Mouse (Mus musculus) forebrain, embryonic 13.5 days (tissue): Measurements from ENCODE around the gene Gucy2c. TPM values are rescaled to one million over a fixed set of nuclear protein-coding genes. Genes with fewer than 3 reads are reported as not detected.

Experiments
- ATAC-seq: fragments of 200-750 bp; cut with Nextera tagmentation; 2 replicates; pipeline ENCODE4 v1.8.0; 2017
- H3K27ac ChIP-seq: fragments of 300-500 bp; sonication (generic); 2 replicates; pipeline ENCODE4 v1.5.1; 2015; ENCODE audit warnings: inconsistent platforms, mild to moderate bottlenecking, moderate library complexity
- H3K27me3 ChIP-seq: fragments of 300-500 bp; sonication (generic); 2 replicates; pipeline ENCODE4 v1.6.1; 2015; ENCODE audit warnings: mild to moderate bottlenecking, inconsistent platforms
- H3K36me3 ChIP-seq: fragments of 300-500 bp; sonication (generic); 2 replicates; pipeline ENCODE4 v1.6.1; 2015; ENCODE audit warnings: mild to moderate bottlenecking, inconsistent platforms; ENCODE audit not compliant: poor library complexity, severe bottlenecking
- H3K4me1 ChIP-seq: fragments of 300-500 bp; sonication (generic); 2 replicates; pipeline ENCODE4 v1.6.1; 2015; ENCODE audit warnings: inconsistent platforms
- H3K4me2 ChIP-seq: fragments of 300-500 bp; sonication (generic); 2 replicates; pipeline ENCODE4 v1.6.1; 2015; ENCODE audit warnings: inconsistent platforms, mild to moderate bottlenecking, moderate library complexity
- H3K4me3 ChIP-seq: fragments of 300-500 bp; sonication (generic); 2 replicates; pipeline ENCODE4 v1.5.1; 2015; ENCODE audit warnings: mild to moderate bottlenecking, inconsistent platforms
- H3K9ac ChIP-seq: fragments of 300-500 bp; sonication (generic); 2 replicates; pipeline ENCODE4 v1.6.1; 2015; ENCODE audit warnings: mild to moderate bottlenecking, inconsistent platforms
- H3K9me3 ChIP-seq: fragments of 300-500 bp; sonication (generic); replicated peaks from 2 replicates; pipeline ENCODE4 v1.6.1; 2016; ENCODE audit warnings: inconsistent platforms
- WGBS: fragments of 180-500 bp; shearing (Covaris S2); methylation state at CpG from one replicate; pipeline ENCODE4 v1.1.7; 2015; 5-methylcytosine and 5-hydroxymethylcytosine counted together
- polyA plus RNA-seq: library from polyadenylated mRNA; unstranded; fragments of >200 nt; fragmentation: Nextera tagmentation; extraction: Ambion mirVana; gene quantifications from 2 replicates; pipeline ENCODE4 v1.2.1, GENCODE M21; 2015

The Gucy2c gene
- polyA plus RNA-seq, 1 experiment from 2014 or later: 0.13 TPM

GRCm38 (mm10) chr6:136811196-136811595 lies 29.6 kb upstream of the Gucy2c start:
- Histone ChIP-seq H3K27ac (no peak overlapping the region), H3K36me3 (peaks cover 48% of the 10 kb centered on the region), H3K27me3 (no peaks in the 10 kb centered on the region), H3K4me2 (no peak overlapping the region), H3K4me1 (peaks cover 16% of the 10 kb centered on the region), H3K9me3 (no peaks in the 10 kb centered on the region), H3K9ac (no peak overlapping the region), H3K4me3 (no peak overlapping the region)
- ATAC-seq: no peak
- WGBS: 92% methylated on average over 10 of the region's 10 CpGs

GRCm38 (mm10) chr6:136809673-136810072 lies 28.1 kb upstream of the Gucy2c start:
- ATAC-seq: no peak
- Histone ChIP-seq H3K4me3 (peak overlapping the region; percentile 84; the same call in 1 of the 2 replicates), H3K27me3 (no peaks in the 10 kb centered on the region), H3K36me3 (peaks cover 34% of the 10 kb centered on the region), H3K4me2 (peak overlapping the region; percentile 98), H3K9me3 (no peaks in the 10 kb centered on the region), H3K9ac (no peak overlapping the region), H3K27ac (no peak overlapping the region), H3K4me1 (peaks cover 20% of the 10 kb centered on the region)
- 88% methylated on average over 13 of the region's 13 CpGs for WGBS

GRCm38 (mm10) chr6:136809077-136809476 lies 27.5 kb upstream of the Gucy2c start:
- no peaks in the 10 kb centered on the region for H3K9me3 ChIP-seq
- peak overlapping the region; percentile 81 for H3K9ac ChIP-seq
- ATAC-seq: no peak
- peak overlapping the region; percentile 98 for H3K4me2 ChIP-seq
- H3K36me3 ChIP-seq: peaks cover 28% of the 10 kb centered on the region
- peaks cover 21% of the 10 kb centered on the region for H3K4me1 ChIP-seq
- WGBS: 41% methylated on average over 14 of the region's 14 CpGs
- no peaks in the 10 kb centered on the region for H3K27me3 ChIP-seq
- H3K4me3 ChIP-seq: peak overlapping the region; percentile 84
- H3K27ac ChIP-seq: no peak overlapping the region

- under 1% methylated on average over 28 of the region's 28 CpGs for WGBS
- H3K27ac ChIP-seq: no peak overlapping the region; the same call in 1 of the 2 replicates
These were observed 27.1 kb upstream of the Gucy2c start for GRCm38 (mm10) chr6:136808631-136809046.

GRCm38 (mm10) chr6:136808014-136808417 lies 26.5 kb upstream of the Gucy2c start, which contains the start of gene H2afj:
Gene H2afj (plus strand): TSS chr6:136808244.
- peak within 1 kb of the TSS; percentile 81 for H3K9ac ChIP-seq
- peaks cover 27% of the 10 kb centered on the region for H3K4me1 ChIP-seq
- no peaks in the 10 kb centered on the region for H3K9me3 ChIP-seq
- peak within 1 kb of the TSS; percentile 98 for H3K4me2 ChIP-seq
- peak; percentile 89 for ATAC-seq
- no peak within 1 kb of the TSS; the same call in 1 of the 2 replicates for H3K27ac ChIP-seq
- under 1% methylated on average over 34 of the region's 34 CpGs for WGBS
- peaks cover 19% of the 10 kb centered on the region for H3K36me3 ChIP-seq
- peak within 1 kb of the TSS; percentile 84 for H3K4me3 ChIP-seq
- no peaks in the 10 kb centered on the region for H3K27me3 ChIP-seq

More at GRCm38 (mm10) chr6:136808631-136809046, 27.1 kb upstream of the Gucy2c start:
- H3K4me2 ChIP-seq: peak overlapping the region; percentile 98
- H3K36me3 ChIP-seq: peaks cover 24% of the 10 kb centered on the region
- ATAC-seq: peak; percentile 2; the same call in 1 of the 2 replicates
- H3K4me3 ChIP-seq: peak overlapping the region; percentile 84
- no peaks in the 10 kb centered on the region for H3K27me3 ChIP-seq
- no peaks in the 10 kb centered on the region for H3K9me3 ChIP-seq
- H3K9ac ChIP-seq: peak overlapping the region; percentile 81
- peaks cover 21% of the 10 kb centered on the region for H3K4me1 ChIP-seq

- H3K4me1 ChIP-seq: peaks cover 29% of the 10 kb centered on the region
- H3K9ac ChIP-seq: 0 out of 2 replicates have a peak overlapping the region, but pooled peaks have one; percentile 50
- peak overlapping the region; percentile 98 for H3K4me2 ChIP-seq
- no peak overlapping the region for H3K27ac ChIP-seq
- peak overlapping the region; percentile 84 for H3K4me3 ChIP-seq
- no peaks in the 10 kb centered on the region for H3K9me3 ChIP-seq
- WGBS: 34% methylated on average over 18 of the region's 18 CpGs
- no peak for ATAC-seq
- H3K36me3 ChIP-seq: peaks cover 16% of the 10 kb centered on the region
- no peaks in the 10 kb centered on the region for H3K27me3 ChIP-seq
These were observed 25.9 kb upstream of the Gucy2c start for GRCm38 (mm10) chr6:136807395-136808013.

- Histone ChIP-seq H3K4me3 (no peak overlapping the region), H3K27ac (no peak overlapping the region), H3K27me3 (no peaks in the 10 kb centered on the region), H3K36me3 (peaks cover 9% of the 10 kb centered on the region), H3K4me2 (no peak overlapping the region), H3K9ac (no peak overlapping the region), H3K4me1 (peaks cover 29% of the 10 kb centered on the region), H3K9me3 (no peaks in the 10 kb centered on the region)
- no peak for ATAC-seq
- whole genome bisulfite sequencing: 68% methylated on average over 5 of the region's 5 CpGs
These were observed 25.3 kb upstream of the Gucy2c start for GRCm38 (mm10) chr6:136806819-136807218.

- 88% methylated on average over 1 of the region's 1 CpGs for WGBS
- Histone ChIP-seq H3K27ac (no peak overlapping the region), H3K9me3 (no peaks in the 10 kb centered on the region), H3K4me1 (peaks cover 29% of the 10 kb centered on the region), H3K4me3 (no peak overlapping the region), H3K36me3 (peaks cover under 1% of the 10 kb centered on the region), H3K9ac (no peak overlapping the region), H3K4me2 (no peak overlapping the region), H3K27me3 (no peaks in the 10 kb centered on the region)
- ATAC-seq: no peak
These were observed 23.8 kb upstream of the Gucy2c start for GRCm38 (mm10) chr6:136805409-136805775.

GRCm38 (mm10) chr6:136804705-136805408 lies 23.3 kb upstream of the Gucy2c start:
- H3K4me2 ChIP-seq: peak overlapping the region; percentile 75
- WGBS: 31% methylated on average over 9 of the region's 9 CpGs
- no peak for ATAC-seq
- peak overlapping the region; percentile 65 for H3K4me3 ChIP-seq
- H3K4me1 ChIP-seq: peaks cover 26% of the 10 kb centered on the region
- H3K9ac ChIP-seq: peak overlapping the region; percentile 95
- H3K27me3 ChIP-seq: no peaks in the 10 kb centered on the region
- no peaks in the 10 kb centered on the region for H3K9me3 ChIP-seq
- H3K27ac ChIP-seq: peak overlapping the region; percentile 100
- H3K36me3 ChIP-seq: no peaks in the 10 kb centered on the region

GRCm38 (mm10) chr6:136803739-136804633 lies 22.4 kb upstream of the Gucy2c start, which contains the start of gene Hist4h4:
Gene Hist4h4 (minus strand): TSS chr6:136804415.
- Histone ChIP-seq H3K27ac (peak within 1 kb of the TSS; percentile 100), H3K9me3 (no peaks in the 10 kb centered on the region), H3K4me3 (peak within 1 kb of the TSS; percentile 65), H3K9ac (peak within 1 kb of the TSS; percentile 95), H3K27me3 (no peaks in the 10 kb centered on the region), H3K4me1 (peaks cover 17% of the 10 kb centered on the region), H3K4me2 (peak within 1 kb of the TSS; percentile 75), H3K36me3 (no peaks in the 10 kb centered on the region)
- WGBS: under 1% methylated on average over 50 of the region's 50 CpGs
- peak; percentile 78 for ATAC-seq

- peak overlapping the region; percentile 75 for H3K4me2 ChIP-seq
- 22% methylated on average over 12 of the region's 12 CpGs for WGBS
- peak overlapping the region; percentile 95 for H3K9ac ChIP-seq
- peak overlapping the region; percentile 100 for H3K27ac ChIP-seq
- ATAC-seq: no peak; the same call in 1 of the 2 replicates
- no peaks in the 10 kb centered on the region for H3K9me3 ChIP-seq
- H3K4me3 ChIP-seq: peak overlapping the region; percentile 65
- no peaks in the 10 kb centered on the region for H3K36me3 ChIP-seq
- H3K27me3 ChIP-seq: no peaks in the 10 kb centered on the region
- peaks cover 13% of the 10 kb centered on the region for H3K4me1 ChIP-seq
These were observed 21.7 kb upstream of the Gucy2c start for GRCm38 (mm10) chr6:136803093-136803738.
